Mouse (Mus musculus) erythroblast, embryonic 14.5 days (primary cell): ENCODE measurements around the gene Slc8a1. TPM values are rescaled to one million over a fixed set of nuclear protein-coding genes. Genes with fewer than 3 reads are reported as not detected.

Experiments
- H3K27me3 ChIP-seq: 2 replicates; pipeline ENCODE4 v1.6.1; 2012; ENCODE audit warnings: inconsistent platforms; ENCODE audit not compliant: control insufficient read depth
- H3K36me3 ChIP-seq: 2 replicates; pipeline ENCODE4 v1.6.1; 2012; ENCODE audit warnings: mild to moderate bottlenecking, inconsistent platforms; ENCODE audit not compliant: control insufficient read depth
- H3K4me1 ChIP-seq: 2 replicates; pipeline ENCODE4 v1.6.1; 2012; ENCODE audit warnings: inconsistent platforms; ENCODE audit not compliant: control insufficient read depth
- H3K4me3 ChIP-seq: replicated peaks from 2 replicates; pipeline ENCODE3; 2012; ENCODE audit warnings: moderate library complexity, mild to moderate bottlenecking, inconsistent platforms
- H3K9me3 ChIP-seq: 2 replicates; pipeline ENCODE4 v1.6.1; 2012; ENCODE audit warnings: low read length, inconsistent platforms, mixed read lengths; ENCODE audit not compliant: control insufficient read depth
- GATA1 ChIP-seq: IDR thresholded peaks from 2 replicates; pipeline ENCODE4 v1.6.1; 2012; ENCODE audit warnings: low read length, inconsistent platforms, mixed read lengths
- TAL1 ChIP-seq: IDR thresholded peaks from 3 replicates; pipeline ENCODE4 v1.6.1; 2012; ENCODE audit warnings: low read length, inconsistent platforms, mixed read lengths
- polyA plus RNA-seq: library from polyadenylated mRNA; stranded (reverse); fragments of >175 nt; gene quantifications from 2 replicates; pipeline ENCODE4 v1.2.3, GENCODE M21; 2012

Gene Slc8a1
- polyA plus RNA-seq, 1 experiment = not detected

DNA sequence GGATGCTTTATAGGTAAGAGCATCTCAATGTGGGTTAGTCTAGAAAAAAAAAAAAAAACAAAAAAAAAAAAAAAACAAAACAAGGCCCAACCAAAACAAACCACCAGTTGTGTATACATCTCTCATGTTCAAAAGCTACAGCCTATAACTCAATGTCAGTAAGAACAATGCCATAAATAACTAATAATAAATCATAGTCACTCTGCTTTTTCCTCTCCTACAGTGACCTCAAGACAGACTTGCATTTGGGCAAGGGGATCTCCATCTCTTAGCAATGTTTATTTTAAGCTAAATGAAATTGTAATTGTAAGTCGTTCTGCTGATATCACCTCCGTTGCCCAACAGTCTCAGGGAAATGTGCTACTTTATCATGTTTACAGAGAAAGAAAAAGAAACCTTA, 132.1 kb downstream of the Slc8a1 start:
- Histone ChIP-seq H3K36me3 (no peaks in the 10 kb centered on the region), H3K27me3 (no peaks in the 10 kb centered on the region), H3K4me1 (no peaks in the 10 kb centered on the region), H3K4me3 (no peak overlapping the region), H3K9me3 (no peaks in the 10 kb centered on the region)
- TF ChIP-seq GATA1 (no peak), TAL1 (no peak)

DNA sequence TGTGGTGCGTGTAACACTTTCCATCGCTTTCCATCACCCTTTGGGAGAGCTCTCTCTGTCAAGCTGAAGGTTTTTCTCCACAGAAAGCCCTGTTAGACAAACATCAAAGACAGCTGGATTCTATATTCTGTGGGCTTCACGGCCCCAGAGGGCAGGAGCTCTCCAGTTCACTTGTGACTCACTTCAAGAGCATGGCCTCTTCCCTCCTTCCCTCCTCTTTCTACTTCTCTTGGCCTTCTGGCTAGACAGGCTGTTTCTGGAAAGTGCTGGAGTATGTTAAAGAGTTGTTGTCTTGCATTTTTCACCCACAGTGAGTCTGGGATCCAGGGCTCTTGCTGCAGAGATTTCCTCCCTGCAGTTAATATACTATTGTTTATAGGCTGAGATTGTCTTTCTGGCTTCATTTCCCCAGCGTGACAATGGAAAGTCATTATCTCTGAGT, 132.9 kb downstream of the Slc8a1 start:
- H3K4me3 ChIP-seq = no peak overlapping the region
- TF ChIP-seq TAL1 = no peak
- TF ChIP-seq GATA1 = no peak
- no peaks in the 10 kb centered on the region for H3K27me3 ChIP-seq
- no peaks in the 10 kb centered on the region for H3K36me3 ChIP-seq
- no peaks in the 10 kb centered on the region for H3K9me3 ChIP-seq
- no peaks in the 10 kb centered on the region for H3K4me1 ChIP-seq

DNA sequence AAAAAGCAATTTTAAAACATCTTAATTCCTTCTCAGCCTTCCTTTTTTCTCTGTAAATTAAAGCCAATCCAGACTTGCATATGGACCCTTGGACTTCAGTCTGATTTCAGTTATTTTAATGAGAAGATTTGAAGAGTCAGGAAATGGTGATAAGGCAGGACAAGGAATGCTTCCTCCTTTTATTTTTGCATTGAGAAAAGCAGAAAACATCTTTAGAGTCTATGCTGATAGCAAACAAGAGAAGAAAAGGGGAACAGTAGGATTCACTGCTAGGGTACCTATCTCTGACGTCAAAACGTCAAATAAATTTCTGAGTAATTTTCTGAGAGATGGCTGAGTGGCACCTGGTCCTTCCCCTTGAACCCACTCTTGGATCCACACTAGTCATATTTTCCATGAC, 139.1 kb downstream of the Slc8a1 start:
- TF ChIP-seq TAL1 = no peak
- no peak for TF ChIP-seq GATA1
- no peak overlapping the region for H3K4me3 ChIP-seq
- H3K4me1 ChIP-seq = no peaks in the 10 kb centered on the region
- H3K36me3 ChIP-seq = no peaks in the 10 kb centered on the region
- no peaks in the 10 kb centered on the region for H3K9me3 ChIP-seq
- H3K27me3 ChIP-seq = no peaks in the 10 kb centered on the region

DNA sequence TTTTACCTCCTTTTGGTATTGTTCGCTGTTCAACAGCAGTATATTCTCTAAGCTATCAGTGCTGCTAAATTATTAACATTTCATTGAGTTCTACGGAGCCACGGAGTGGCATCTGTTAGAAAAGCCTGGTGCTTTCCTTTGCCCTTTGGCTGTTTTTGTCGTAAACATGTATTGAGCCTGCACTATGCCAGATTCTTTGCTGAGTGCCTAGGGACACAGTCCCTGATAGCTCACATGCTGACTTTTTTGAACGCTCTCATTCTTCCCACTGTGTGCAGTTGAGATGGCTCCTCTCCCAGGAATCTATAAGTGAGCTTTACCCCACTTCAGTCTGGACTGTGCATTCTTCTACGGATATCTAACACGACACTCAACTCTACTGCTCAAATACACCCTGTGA, 148.4 kb downstream of the Slc8a1 start:
- Histone ChIP-seq H3K27me3 (no peaks in the 10 kb centered on the region), H3K4me1 (no peaks in the 10 kb centered on the region), H3K9me3 (no peaks in the 10 kb centered on the region), H3K36me3 (no peaks in the 10 kb centered on the region), H3K4me3 (no peak overlapping the region)
- no peak for TF ChIP-seq GATA1
- no peak for TF ChIP-seq TAL1

DNA sequence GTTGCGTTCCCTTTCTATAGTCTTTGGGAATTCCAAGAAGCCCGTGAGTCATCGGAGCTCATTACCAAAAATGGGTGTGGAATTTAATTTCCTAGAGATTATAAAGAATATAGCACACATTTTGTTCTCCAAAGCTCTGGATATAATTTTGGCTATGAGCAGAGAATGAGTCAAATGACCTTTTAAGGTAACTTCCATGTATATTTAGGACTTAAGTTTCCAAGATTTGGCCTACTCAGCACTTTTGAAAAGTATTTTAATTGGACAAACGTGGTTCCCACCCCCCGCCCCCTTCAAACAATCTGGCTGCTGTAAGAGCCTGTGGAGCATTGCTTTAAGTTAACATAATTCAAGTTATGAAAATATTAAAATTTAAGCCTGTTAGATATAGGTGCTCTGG, 151.4 kb downstream of the Slc8a1 start:
- no peaks in the 10 kb centered on the region for H3K36me3 ChIP-seq
- H3K9me3 ChIP-seq = no peaks in the 10 kb centered on the region
- TF ChIP-seq TAL1 = no peak
- TF ChIP-seq GATA1 = no peak
- H3K4me1 ChIP-seq = no peaks in the 10 kb centered on the region
- H3K27me3 ChIP-seq = no peaks in the 10 kb centered on the region
- H3K4me3 ChIP-seq = no peak overlapping the region

DNA sequence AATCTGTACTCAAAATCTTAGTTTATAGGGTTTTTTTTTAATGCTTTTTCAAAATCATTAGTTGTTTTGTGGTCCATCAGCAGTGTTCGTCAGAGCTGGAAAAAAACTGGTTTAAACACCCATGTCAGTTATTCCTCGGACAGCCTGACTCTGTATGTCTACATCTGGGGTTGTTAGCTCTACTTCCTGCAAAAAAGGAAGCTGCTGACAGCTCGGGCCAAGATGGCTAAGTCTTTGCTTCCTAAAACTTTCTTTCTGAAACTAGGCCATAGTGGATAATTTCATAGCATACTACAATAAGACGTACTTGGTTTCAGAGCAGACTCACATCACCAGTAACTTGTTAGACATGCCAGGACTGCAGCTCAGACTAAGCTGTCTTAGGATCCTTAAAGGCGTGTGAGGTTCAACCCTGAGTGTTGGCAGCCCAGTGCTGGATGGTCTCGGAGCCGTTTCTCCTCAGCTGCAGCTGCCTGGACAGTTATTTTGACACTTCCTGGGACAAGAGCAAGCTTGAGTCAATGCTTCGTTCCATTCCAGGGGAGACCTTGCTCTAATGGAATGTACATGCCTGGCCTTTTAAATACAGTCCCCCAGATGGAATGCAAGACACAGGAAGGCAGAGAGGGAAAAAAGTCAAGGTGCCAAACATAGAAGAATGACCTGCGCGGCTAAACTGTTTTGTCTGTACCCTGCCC, 158.3 kb downstream of the Slc8a1 start:
- no peak for TF ChIP-seq GATA1
- TF ChIP-seq TAL1 = no peak
- no peak overlapping the region for H3K4me3 ChIP-seq
- H3K9me3 ChIP-seq = no peaks in the 10 kb centered on the region

DNA sequence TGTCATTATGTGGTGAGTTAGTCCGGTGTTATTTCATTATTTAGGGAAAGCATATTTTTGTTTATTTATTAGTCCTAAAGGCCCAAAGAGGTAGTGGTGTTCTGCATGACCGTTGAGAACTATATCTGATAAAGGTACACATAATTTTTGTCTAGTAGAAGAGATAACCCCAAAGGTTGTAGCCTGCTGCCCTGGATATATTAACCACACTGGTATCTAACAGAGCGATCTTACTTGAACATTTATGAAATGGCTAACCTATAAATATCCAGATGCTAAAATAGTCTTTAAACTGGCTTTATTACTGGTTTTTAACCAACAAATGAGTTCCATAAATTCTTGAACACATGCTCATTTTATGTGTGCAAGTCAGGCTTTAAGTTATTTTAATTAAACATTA, 161.3 kb downstream of the Slc8a1 start:
- Histone ChIP-seq H3K9me3 (no peaks in the 10 kb centered on the region), H3K27me3 (no peaks in the 10 kb centered on the region), H3K4me1 (no peaks in the 10 kb centered on the region), H3K4me3 (no peak overlapping the region), H3K36me3 (no peaks in the 10 kb centered on the region)
- TF ChIP-seq TAL1 (no peak), GATA1 (no peak)

More for the DNA sequence above, 158.3 kb downstream of the Slc8a1 start:
- H3K4me1 ChIP-seq = no peaks in the 10 kb centered on the region
- no peaks in the 10 kb centered on the region for H3K27me3 ChIP-seq
- H3K36me3 ChIP-seq = no peaks in the 10 kb centered on the region

DNA sequence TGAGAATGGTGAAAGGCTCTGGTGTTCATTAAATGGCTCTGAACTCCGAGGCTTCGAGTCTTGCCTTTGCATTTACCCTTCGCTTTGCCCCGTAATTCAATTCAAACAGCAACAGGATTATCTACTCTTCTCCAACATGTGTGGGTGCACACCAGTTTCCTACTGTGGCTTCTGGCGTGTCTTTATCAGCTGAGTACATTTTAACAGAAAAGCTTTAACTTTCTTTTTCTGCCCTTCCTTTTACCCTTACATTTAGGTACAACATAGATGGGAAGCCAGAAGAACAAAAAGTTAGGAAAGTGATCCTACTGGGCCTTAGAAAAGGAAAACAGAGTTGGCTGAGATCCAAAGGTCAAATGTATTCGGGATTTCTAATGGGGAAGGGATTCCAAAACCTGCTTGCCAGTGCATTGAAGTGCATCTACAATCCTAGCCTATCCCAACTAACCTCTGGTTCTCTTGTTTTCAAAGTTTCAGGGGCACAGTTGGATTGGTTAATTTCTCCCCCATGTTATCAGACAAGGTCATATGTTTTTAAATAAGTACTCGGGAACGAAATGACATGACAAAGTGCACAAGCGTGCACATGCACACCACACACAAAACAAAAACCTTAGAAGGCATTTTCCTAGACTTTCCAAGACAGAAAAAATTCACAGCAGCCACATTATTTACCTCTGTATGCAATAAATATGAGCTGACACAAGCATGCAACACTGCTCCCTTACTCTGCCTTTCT, 172.4 kb downstream of the Slc8a1 start:
- peaks cover 3% of the 10 kb centered on the region; the same call in 1 of the 2 replicates for H3K4me1 ChIP-seq
- no peaks in the 10 kb centered on the region for H3K36me3 ChIP-seq
- no peaks in the 10 kb centered on the region for H3K27me3 ChIP-seq
- H3K9me3 ChIP-seq = no peaks in the 10 kb centered on the region
- TF ChIP-seq TAL1 (no peak), GATA1 (no peak)
- no peak overlapping the region for H3K4me3 ChIP-seq

DNA sequence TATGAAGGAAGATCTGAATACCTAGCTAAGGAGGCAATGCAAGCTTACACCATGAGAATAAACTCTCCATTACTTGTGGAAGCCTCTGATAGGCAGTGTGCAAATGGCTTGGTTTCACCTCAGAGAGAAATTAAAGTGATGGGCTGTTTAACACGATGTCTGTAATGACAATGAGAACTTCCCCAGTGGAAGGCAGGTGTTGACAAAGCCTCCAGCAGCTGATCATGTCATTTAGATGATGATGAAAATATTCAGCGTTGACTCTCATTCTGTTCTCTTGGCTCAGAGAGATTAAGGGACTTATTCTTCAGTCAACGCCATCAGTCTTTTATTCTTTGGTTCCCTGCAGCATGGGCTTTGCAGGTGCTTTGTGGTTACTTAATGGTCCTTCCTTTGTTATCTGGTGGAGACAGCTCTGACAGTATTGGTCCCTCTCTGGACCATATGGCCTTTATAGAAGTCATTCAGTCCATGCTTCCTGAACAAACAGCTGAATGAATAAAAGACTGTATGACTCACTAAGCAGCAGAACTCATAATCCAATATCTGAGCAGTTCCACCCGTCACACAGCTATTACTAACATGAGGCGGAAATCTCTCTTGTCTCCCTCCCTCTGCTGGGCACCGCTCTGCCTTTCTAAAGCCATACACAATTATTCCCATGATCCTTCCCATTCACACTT, 184.0 kb downstream of the Slc8a1 start:
- H3K4me3 ChIP-seq = no peak overlapping the region
- no peaks in the 10 kb centered on the region for H3K36me3 ChIP-seq
- H3K27me3 ChIP-seq = no peaks in the 10 kb centered on the region
- H3K9me3 ChIP-seq = no peaks in the 10 kb centered on the region
- TF ChIP-seq GATA1 (no peak), TAL1 (no peak)
- H3K4me1 ChIP-seq = no peaks in the 10 kb centered on the region
